Mouse (Mus musculus): Measurements from ENCODE around the gene Prox1.

DNA sequence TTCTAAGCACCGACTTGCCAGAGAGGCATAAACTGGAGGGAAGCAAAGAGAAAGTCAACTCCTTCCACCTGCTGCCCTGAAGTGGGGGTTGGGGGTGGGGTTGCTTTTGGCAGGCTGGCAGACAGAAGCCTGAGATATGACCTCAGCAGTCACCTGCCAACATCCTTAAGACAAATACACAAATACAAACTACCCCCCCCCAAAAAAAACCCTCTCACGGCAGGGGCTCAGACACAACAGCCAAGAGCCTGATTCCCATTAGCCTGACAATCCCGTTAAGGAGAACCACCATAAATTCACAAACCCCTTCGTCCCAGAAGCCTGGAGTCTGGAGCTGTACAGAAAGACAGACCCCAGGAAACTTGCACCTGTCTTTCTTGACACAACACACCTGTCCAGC is 2.4 kb downstream of the Prox1 start:
- TF ChIP-seq CTCF (IDR thresholded peaks at IDR 0.05; ENCODE audit: control insufficient read depth, insufficient read depth, insufficient read length): no peak
- TF ChIP-seq USF1 (IDR thresholded peaks at IDR 0.05; ENCODE audit: low read depth): no peak

Measured in C2C12 (cell line).